Mouse (Mus musculus) forelimb bud, embryonic 11.5 days (tissue): Measurements from ENCODE around the gene Lrig1.

Experiments used
- DNase-seq: peaks from one replicate; pipeline ENCODE4 v3.0.0-alpha.2; 2012; ENCODE audit warnings: low read depth, low spot score

Gene Lrig1

DNA sequence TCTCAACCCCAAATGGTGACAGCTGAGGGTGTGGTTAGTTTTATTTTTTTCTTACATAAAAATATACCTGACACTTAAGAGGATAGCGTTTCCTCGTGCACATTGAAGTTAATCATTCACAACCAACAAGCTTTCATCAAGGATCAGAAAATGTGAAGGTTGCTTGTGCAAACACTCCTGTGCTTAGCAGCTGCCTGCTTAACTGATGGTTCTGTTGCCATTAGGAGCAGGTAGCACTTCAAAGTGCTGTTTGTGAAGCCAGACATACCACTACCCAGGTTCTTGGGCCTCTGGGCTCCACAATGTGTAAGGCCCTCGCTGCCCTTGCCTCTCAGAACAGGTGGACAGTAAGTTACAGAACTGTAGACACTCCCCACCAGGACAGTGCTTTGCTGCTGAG is 23.1 kb downstream of the Lrig1 start:
- DNase-seq: no peak

DNA sequence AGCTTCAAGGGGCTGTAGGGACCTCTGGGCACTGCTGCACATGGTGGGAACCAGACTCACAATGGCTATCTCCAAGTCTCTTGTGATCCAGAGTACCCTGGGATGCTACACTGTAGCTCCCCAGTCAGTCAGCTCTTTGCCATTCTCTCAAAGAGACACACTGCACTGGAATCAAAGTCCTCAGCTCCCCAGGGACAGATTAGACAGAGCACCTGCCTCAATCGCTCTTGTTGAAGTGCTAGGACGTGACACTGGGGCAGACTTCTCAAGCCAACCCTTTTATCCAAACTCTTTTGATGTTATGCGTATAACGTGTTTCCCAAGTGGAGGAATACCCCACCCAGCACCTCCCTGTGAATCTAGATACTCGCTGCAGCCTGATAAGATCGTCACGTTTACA is 23.7 kb downstream of the Lrig1 start:
- no peak for DNase-seq

DNA sequence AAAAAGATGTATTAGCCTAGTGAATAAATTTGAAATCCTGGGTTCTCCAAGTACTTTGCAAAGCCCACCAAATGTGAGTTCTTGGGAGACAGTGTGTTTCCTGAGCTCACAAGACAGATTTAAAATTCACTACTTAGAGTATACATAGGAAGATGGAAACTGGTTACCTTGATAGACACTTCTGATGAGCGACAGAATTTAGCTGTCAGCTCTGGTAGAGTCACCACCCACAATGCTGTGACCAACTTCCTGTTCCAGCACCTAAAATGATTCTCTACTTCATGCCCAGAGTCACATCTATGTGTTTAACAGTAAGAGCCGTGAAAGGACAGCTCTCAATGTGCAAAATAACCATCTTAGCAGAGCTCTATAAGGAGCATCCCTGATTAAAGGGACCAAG is 27.5 kb downstream of the Lrig1 start:
- no peak for DNase-seq

DNA sequence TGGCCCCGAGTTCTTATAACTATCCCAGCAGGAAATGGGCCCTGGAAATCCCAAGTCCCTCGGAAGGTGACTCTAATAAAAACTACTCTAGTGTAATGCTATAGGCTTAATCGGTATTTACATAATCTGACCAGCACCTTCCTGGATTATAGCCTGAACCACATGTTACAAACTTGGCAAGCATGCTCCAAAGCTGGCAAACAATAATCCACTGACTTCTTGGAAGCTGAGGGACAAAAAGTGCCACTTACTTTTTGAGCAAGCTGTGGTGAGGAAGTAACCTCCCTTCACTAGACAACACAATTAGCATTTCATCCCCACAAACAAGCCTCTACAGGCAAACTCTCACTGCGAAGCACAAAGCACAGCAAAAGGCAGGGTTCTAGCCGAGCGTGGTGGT is 30.6 kb downstream of the Lrig1 start:
- no peak for DNase-seq

DNA sequence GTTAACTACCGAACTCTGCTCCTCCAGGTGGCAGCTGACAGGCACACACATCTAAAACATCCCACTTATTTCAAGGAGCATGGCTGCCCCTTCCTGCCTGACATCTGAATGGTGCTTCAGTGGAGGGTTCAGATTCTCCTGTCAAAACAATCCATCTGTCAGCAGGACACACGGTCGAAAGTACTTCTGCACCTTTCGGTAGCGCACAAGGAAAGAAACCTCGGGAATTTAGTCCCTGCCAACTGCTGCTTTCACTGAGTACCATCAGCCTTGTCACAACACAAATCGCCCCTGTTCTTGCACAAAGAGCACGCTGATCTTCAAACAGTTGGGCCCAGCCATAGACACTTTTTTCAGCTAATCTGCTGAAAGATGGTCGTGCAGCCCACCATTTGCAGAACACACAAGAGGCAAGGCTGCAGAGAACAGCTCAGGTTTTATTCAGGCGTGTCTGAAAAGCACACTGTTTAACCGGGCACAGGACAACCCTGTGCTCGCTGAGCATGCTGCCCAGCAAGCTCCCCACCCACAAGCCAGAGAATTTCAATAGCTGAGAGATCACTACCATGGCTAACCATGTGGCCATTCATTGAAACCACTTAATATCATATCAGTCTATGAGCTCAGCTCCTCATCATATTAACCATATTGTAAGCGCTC is 31.6 kb downstream of the Lrig1 start:
- DNase-seq: no peak

GRCm38 (mm10) chr6:94667131-94667530 is 32.8 kb downstream of the Lrig1 start:
- no peak for DNase-seq

- no peak for DNase-seq
These were observed 33.4 kb downstream of the Lrig1 start for GRCm38 (mm10) chr6:94666432-94667119.

GRCm38 (mm10) chr6:94665677-94666076 is 34.3 kb downstream of the Lrig1 start:
- DNase-seq: no peak

GRCm38 (mm10) chr6:94665248-94665647 is 34.7 kb downstream of the Lrig1 start:
- DNase-seq: no peak

DNA sequence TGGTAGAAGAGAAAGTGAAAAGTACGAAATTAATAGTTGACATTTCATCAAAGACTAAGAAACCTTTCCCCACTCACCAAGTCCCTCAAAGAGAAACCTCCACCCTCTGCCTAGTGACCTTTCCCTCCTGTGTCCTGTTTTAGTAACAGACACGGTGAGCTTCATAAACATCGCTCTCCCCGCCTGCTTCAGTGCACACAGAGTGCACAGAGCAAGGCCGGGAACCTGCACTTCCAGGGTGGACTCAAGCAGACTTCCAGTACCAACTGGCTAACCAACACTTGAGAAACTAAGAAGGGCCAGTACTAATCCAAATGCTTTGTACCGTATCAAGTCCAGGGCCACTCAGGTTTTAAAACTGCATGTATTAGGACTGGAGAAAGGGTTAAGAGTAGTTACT is 36.0 kb downstream of the Lrig1 start:
- DNase-seq: no peak

DNA sequence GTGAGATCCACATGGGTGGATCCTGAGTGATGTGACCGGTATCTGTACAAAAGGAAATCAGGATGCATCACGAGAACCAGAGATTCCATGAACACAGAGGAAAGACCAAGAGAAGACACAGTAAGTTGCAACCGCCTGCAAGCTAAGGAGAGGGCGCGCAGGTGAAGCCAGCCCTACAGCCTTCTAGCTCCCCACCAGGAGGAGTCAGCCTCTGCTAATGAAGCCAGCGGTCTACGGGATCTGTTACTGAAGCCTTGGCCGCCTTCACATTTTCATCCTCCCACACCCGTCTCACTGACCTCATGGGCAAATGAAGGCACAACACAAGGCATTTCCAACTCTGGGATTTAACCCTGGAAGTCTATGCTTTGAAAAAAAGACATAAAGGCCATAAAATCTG is 38.0 kb downstream of the Lrig1 start:
- no peak for DNase-seq

- no peak for DNase-seq
These were observed 38.6 kb downstream of the Lrig1 start for GRCm38 (mm10) chr6:94661321-94661720.

GRCm38 (mm10) chr6:94659886-94660333 is 40.0 kb downstream of the Lrig1 start:
- DNase-seq: no peak

DNA sequence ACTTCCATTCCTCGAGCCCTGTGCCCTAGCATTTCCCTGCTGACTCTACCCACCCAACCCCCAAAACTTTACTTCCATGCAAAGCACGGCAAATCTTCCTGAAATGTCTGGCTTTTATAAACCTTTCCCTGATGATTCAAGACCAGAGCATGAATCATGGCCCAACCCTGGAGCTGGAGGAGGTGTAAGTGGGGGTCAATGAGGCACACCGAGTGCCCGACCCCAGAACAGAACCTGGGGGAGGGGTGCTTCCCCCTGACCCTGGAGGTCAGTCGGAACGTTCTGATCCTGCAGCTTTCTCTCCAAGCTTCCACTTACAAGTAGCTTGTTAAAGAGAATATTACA is 41.9 kb downstream of the Lrig1 start:
- no peak for DNase-seq

DNA sequence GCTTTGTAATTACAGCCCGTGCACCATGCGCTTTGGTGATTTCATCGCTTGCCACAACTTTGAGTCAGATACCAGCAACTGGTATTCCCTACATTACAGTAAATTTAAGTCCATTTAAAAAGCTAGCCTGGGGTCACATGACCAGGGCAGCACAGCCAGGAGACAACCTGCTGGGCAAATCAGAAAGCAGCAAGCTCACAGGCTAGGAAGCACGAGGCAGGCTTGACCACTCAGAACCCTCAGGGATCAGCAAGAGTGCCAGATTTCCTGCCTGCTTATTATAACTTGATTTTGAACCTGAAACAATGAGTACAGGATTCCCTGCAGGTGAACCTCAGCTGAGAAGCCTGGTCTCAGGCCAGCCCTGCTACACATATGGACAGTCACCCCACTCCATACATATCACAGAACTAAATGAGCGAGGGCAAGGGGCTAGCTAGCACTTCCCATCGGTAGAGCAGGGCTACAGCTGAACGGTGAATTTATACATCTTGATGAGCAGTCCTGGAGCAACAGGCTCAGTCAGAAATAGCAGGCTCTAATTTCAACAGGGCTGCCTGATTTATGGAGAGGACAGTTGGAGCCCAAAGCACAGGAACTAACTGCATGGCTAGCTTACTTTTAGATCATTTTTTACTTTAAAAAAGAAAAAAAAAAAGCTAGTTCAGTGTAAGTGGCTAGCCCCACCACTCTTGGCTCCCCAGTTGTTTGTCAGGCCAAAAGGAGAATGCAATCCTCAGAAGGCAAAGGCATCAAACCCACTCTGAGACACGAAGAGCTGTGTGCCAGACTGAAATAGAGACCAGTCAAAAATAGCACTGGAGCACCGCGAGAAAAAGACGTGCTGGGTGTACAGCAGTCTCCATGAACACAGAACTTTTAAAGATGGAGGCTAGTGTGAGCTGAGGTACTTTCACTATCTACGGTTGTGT is 42.5 kb downstream of the Lrig1 start:
- no peak for DNase-seq

DNA sequence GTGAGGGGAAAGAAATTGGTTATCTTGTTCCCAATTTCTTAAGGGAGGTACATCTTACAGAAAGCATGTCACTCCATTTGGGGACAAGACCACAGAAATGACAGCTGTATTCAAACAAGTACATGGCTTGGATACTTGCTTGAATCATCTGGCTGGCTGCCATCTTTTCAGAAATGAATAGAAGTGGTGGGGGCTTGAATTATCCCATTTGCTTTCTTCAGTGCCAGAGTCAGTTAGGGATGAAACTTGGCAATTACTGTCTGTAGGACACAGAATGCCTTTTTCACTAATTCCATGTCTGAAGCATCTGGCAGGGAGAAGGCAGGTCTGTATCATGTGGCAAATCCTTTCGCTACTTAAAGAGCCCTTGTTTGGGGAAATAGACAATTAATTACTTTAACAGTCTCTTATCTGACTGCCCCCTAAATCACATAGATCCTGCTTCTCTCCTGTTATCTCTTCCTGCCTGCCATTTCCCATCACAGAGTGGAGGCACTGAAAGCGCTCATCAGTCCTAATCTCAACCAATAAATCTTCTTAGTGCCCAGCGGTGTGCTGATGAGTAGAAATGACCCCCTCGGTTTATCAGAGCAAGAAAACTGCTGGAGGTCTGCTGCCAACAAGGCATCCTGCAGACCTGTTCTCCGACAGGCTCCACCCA is 44.0 kb downstream of the Lrig1 start:
- no peak for DNase-seq

DNA sequence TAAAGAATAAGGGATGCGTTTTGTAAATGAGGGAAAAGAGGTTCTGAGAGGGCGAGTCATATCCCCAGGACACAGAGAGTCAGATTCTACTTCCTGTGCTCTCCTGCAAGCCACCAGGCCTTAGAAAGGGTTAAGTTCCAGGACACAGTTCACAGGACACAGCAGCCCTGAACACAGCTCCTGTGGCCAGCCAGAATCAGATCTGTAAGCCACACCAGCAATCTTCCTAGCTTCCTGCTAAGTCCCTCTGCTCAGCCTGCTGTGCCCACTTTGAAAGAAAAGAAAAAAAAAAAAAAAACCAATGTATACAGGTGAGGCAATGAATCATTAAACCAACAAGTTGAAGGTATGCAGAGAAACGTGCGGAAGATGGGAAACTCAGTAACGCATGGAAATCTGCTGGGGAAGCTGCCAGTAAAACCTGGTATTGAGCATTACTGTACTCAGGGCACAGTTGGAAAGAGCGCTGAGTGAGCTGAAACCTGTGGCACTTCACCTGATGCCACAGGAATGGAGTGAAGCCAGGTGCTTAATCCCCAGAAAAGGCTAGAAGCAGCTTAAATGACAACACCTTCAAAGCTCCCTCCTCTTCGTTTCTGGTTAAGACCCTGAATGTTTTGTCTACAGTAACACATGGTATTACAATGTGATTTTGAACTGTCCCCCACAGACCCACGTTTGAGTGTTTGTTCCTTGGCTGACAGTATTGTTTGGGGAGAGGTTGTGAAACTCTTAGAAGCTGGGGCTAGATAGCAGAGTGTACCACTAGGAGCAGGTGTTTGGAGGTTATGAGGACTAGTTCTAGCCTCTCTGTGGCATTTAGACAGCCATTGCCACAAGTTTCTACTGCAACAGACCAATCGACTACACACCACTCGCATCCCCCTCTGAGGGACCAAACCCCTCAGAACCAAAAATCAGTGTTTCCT is 46.3 kb downstream of the Lrig1 start:
- DNase-seq: no peak

DNA sequence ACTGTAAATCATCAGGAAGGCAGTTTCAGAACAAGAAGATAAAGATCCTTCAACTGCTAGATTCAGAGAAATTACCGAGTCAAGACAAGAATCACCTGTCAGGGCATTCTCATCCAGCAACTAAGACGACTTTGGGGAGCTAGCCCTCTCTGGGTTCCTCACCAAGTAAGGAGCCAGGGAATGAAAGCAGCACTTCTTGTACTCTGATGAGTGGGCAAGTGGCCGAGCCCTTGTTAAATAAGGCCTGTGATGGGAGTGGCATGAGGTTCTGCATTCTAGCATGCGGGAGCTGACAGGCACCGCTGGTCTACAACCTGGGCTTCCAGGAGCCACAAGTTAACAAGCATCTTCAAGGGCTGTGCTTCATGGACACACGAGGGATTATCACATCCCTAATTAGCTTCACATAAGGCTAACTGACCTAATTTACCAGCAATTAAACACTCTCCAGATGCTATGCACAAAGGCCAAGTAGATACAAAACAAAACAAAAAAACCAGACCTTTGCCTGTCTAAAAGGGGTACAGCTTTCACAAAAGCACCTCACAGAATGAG is 47.2 kb downstream of the Lrig1 start:
- DNase-seq: no peak

- DNase-seq: no peak
These were observed 48.4 kb downstream of the Lrig1 start for GRCm38 (mm10) chr6:94651541-94651940.

DNA sequence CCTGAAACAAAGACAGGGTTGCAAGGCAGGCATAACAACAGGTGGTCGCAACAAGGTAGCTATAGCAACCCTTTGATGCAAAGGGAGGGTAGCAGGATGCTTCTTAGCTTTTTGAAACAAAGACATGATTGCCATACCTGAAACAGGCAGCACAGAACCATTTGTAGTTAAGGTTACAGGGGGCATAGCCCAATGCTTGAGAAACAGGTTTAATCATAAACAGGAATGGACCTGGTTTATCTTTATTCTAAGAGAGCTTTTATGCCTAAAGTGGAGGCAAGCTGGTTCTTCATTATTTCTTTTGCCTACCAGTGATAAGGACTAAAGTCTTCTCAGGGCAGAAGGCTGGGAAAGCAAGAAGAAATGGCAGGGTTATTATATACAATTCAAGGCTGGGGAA is 50.3 kb downstream of the Lrig1 start:
- no peak for DNase-seq

DNA sequence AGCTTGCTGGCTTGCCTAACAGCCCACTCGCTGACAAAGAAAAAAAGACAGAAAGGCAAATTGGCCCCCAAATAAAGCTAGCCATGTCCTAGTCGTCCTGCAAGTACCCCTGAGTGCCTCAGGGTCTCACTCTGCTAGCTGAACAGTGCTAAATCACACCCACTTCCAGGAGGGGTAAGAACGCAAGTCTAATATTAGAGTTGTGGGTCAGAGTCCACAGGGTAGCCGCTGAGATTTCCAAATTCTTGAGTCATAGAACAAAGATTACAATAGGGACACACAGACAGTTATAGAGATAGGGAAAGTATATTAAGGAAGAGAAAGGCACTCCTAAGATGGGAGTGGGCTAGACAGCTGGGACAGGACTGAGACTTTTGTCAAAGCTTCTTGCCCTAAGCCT is 51.5 kb downstream of the Lrig1 start:
- no peak for DNase-seq
